Mouse (Mus musculus) myocyte (in vitro differentiated cells): ENCODE data around the gene Slc35c1. TPM values are rescaled to one million over a fixed set of nuclear protein-coding genes. Genes with fewer than 3 reads are reported as not detected.

ENCODE experiments used
- H3K27me3 ChIP-seq: one replicate; pipeline ENCODE4 v1.6.1; 2011; ENCODE audit not compliant: control insufficient read depth, insufficient read depth, insufficient read length
- H3K36me3 ChIP-seq: one replicate; pipeline ENCODE4 v1.6.1; 2011; ENCODE audit not compliant: control insufficient read depth, insufficient read depth
- H3K4me2 ChIP-seq: one replicate; pipeline ENCODE4 v1.6.1; 2011; ENCODE audit warnings: low read depth, control low read depth
- H3K4me3 ChIP-seq: one replicate; pipeline ENCODE4 v1.5.1; 2011; ENCODE audit warnings: mild to moderate bottlenecking, control low read depth, moderate library complexity
- H3K79me2 ChIP-seq: one replicate; pipeline ENCODE4 v1.6.1; 2011; ENCODE audit not compliant: control insufficient read depth, insufficient read depth
- H3ac ChIP-seq: one replicate; pipeline ENCODE4 v1.6.1; 2011; ENCODE audit not compliant: control insufficient read depth, insufficient read length
- CEBPB ChIP-seq: IDR thresholded peaks from 2 replicates; pipeline ENCODE4 v1.6.1; 2011; ENCODE audit warnings: mild to moderate bottlenecking, moderate library complexity; ENCODE audit not compliant: poor library complexity, insufficient read depth, severe bottlenecking
- E2F4 ChIP-seq: IDR thresholded peaks from one replicate; pipeline ENCODE4 v1.6.1; 2011; ENCODE audit warnings: mild to moderate bottlenecking, control low read depth, moderate library complexity; ENCODE audit not compliant: insufficient read depth
- MAX ChIP-seq: IDR thresholded peaks from one replicate; pipeline ENCODE4 v1.6.1; 2011; ENCODE audit warnings: low read depth, mild to moderate bottlenecking, control low read depth
- MYOD1 ChIP-seq, 3 experiments: IDR thresholded peaks; one replicate each; pipeline ENCODE4 v1.6.1; 2011; ENCODE audit warnings: control low read depth in 2 of 3, low read depth in 2 of 3, mild to moderate bottlenecking in 2 of 3, moderate library complexity in 1 of 3; ENCODE audit not compliant: insufficient read length in 2 of 3, control insufficient read depth in 1 of 3
- MYOG ChIP-seq, 3 experiments: IDR thresholded peaks; one replicate each; pipeline ENCODE4 v1.6.1; 2011; ENCODE audit warnings: control low read depth in 2 of 3, low read depth in 2 of 3, mild to moderate bottlenecking in 2 of 3; ENCODE audit not compliant: insufficient read length in 2 of 3, control insufficient read depth in 1 of 3, insufficient read depth in 1 of 3
- POLR2A ChIP-seq: IDR thresholded peaks from one replicate; pipeline ENCODE4 v1.6.1; 2011; ENCODE audit warnings: low read depth, mild to moderate bottlenecking, control low read depth, moderate library complexity; ENCODE audit not compliant: insufficient read length
- POLR2AphosphoS2 ChIP-seq: IDR thresholded peaks from one replicate; pipeline ENCODE4 v1.6.1; 2011; ENCODE audit warnings: low read depth, control low read depth; ENCODE audit not compliant: insufficient read length
- REST ChIP-seq: IDR thresholded peaks from one replicate; pipeline ENCODE4 v1.6.1; 2011; ENCODE audit warnings: mild to moderate bottlenecking, control low read depth, moderate library complexity; ENCODE audit not compliant: insufficient read depth, insufficient read length
- SRF ChIP-seq: IDR thresholded peaks from one replicate; pipeline ENCODE4 v1.6.1; 2011; ENCODE audit warnings: low read depth; ENCODE audit not compliant: control insufficient read depth, insufficient read length
- TCF12 ChIP-seq: IDR thresholded peaks from one replicate; pipeline ENCODE4 v1.6.1; 2011; ENCODE audit warnings: mild to moderate bottlenecking, control low read depth; ENCODE audit not compliant: poor library complexity, insufficient read depth, severe bottlenecking
- TCF3 ChIP-seq: IDR thresholded peaks from one replicate; pipeline ENCODE4 v1.6.1; 2011; ENCODE audit warnings: low read depth, control low read depth; ENCODE audit not compliant: insufficient read length
- polyA plus RNA-seq: library from polyadenylated mRNA; unstranded; fragments of >200 nt; fragmentation: generic; extraction: Trizol; gene quantifications from one replicate; pipeline ENCODE4 v1.2.1, GENCODE M21; 2012; ENCODE audit warnings: missing spikeins

The Slc35c1 gene
- polyA plus RNA-seq, 1 experiment: 13.8 TPM

GRCm38 (mm10) chr2:92403776-92404319 is 56.5 kb downstream of the Slc35c1 start:
- TF ChIP-seq MYOD1 (IDR thresholded peaks at IDR 0.05; ENCODE audit: control insufficient read depth in 1 of 3, insufficient read length in 2 of 3, low read depth in 2 of 3) (no peak), MAX (no peak), TCF12 (no peak), REST (no peak), SRF (no peak), POLR2A (no peak), E2F4 (no peak), CEBPB (no peak), POLR2AphosphoS2 (no peak), TCF3 (no peak), MYOG (IDR thresholded peaks at IDR 0.05; ENCODE audit: control insufficient read depth in 1 of 3, insufficient read depth in 1 of 3, insufficient read length in 2 of 3, low read depth in 2 of 3) (no peak)
- no peaks in the 10 kb centered on the region for H3K79me2 ChIP-seq
- no peak overlapping the region for H3ac ChIP-seq
- H3K27me3 ChIP-seq: peaks cover 19% of the 10 kb centered on the region
- no peak overlapping the region for H3K4me2 ChIP-seq
- no peak overlapping the region for H3K4me3 ChIP-seq
- H3K36me3 ChIP-seq: peaks cover 10% of the 10 kb centered on the region

Other genes with a start within 250 kb of the Slc35c1 start
- 44.1 TPM for gene Pex16, start 85.9 kb downstream of the Slc35c1 start, polyA plus RNA-seq
- gene Large2, start 85.7 kb downstream of the Slc35c1 start, polyA plus RNA-seq: 0.11 TPM
- 0.91 TPM for gene 1700029I15Rik, start 78.0 kb downstream of the Slc35c1 start, polyA plus RNA-seq
- 34.7 TPM for gene Mapk8ip1, start 59.3 kb downstream of the Slc35c1 start, polyA plus RNA-seq
- 9.3 TPM for gene Cry2, start 26.5 kb downstream of the Slc35c1 start, polyA plus RNA-seq
- gene Chst1, start 139.2 kb upstream of the Slc35c1 start, polyA plus RNA-seq: 8.6 TPM